Mouse (Mus musculus) heart, adult 8-10 months (tissue): ENCODE measurements at regions not wholly inside any gene's neighbourhood (a gene's known extent, or its start where the extent isn't known, plus 50 kb on each side); places are given as distances from the start of the nearest gene placed in this dataset.

ENCODE experiments used
- DNase-seq: peaks from one replicate; pipeline ENCODE4 v3.0.0; 2022; ENCODE audit warnings: low spot score

- DNase-seq: no peak
Measured at GRCm38 (mm10) chr11:114175437-114176131, 108.7 kb upstream of the Sdk2 start.

- DNase-seq: no peak
Measured at GRCm38 (mm10) chr11:114174871-114175270, 108.0 kb upstream of the Sdk2 start.

GRCm38 (mm10) chr11:114168231-114168661 is 101.4 kb upstream of the Sdk2 start:
- DNase-seq: no peak

DNA sequence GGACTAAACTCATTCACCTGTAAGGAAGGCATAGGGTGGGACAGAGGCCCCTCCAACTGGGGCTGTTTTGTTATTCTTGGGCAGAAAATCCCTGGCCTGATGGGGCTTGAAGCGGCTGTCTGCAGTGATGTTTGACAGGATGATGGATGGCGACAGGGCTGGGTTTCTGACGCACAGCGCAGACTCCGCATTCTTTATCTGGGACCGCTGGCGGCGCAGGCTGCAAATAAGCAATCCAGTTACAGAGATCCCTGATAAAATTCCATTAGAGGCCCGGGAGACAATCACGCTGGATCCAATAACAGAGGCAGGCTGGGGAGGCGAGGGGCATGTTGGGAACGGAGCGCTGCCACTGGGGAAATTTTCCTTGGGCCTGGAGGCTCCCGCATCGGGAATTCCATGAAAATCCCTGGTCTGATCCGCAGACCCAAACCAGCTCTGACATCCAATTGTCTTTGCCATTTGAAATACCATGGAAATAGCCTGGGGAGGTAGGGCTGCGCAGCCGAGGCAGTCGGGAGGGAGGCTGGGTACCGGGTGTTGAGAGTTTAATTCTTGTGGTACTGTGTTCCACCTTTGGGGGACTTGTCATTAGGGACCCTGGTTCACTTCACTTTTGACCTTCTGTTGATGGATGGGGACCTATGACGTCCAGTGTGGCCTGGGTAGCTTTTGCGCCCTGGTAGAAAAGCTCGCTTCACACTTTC is 99.0 kb upstream of the Sdk2 start:
- no peak for DNase-seq

- no peak for DNase-seq
Measured at GRCm38 (mm10) chr11:114152716-114153115, 85.9 kb upstream of the Sdk2 start.

DNA sequence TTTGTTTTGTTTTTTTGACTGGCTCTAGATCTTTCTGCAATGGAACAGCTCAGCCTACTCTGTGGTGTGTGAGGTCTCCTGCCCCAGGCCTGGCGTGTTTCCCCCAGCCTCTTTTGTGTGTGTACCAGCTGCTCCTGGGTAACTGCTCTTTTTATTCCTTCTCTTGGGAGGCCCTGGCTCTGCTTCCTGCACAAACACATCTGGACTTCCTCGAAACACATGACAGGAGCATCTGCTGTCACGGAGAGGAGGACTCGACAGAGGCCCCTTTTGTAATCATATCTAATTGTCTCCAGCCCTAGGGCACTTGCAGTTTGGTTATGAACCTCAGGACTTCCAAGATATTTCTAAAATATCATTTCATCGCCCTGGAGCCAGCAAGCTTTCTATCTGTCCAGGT is 79.5 kb upstream of the Sdk2 start:
- DNase-seq: no peak

- DNase-seq: no peak
Measured at GRCm38 (mm10) chr11:114129270-114129669, 62.4 kb upstream of the Sdk2 start.

- no peak for DNase-seq
Measured at GRCm38 (mm10) chr11:114128841-114129240, 62.0 kb upstream of the Sdk2 start.

- no peak for DNase-seq
Measured at GRCm38 (mm10) chr11:114127426-114127825, 60.6 kb upstream of the Sdk2 start.

- DNase-seq: no peak
Measured at GRCm38 (mm10) chr11:114122175-114122574, 55.3 kb upstream of the Sdk2 start.

DNA sequence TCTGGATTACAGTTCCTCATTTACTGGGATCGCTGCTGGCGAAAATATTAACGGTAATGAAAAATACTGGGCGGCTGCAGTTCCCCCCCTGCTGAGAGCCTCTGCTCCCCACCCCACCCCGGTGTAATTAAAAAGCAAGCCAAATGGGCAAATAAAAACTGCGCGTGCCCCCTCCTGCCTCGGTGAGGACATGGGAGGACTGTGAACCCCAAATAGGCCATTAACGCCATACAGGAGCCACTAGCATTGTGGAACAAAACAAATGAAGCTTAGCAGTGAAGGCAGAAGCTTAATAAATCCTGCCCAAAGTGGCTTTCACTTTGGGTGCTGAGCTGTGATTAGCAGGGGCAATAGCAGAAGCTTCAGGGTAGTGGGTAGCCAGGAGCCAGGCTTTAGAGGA is 52.3 kb upstream of the Sdk2 start:
- DNase-seq: no peak
